Mouse (Mus musculus): ENCODE data around the gene Elf2. TPM values are rescaled to one million over a fixed set of nuclear protein-coding genes. Genes with fewer than 3 reads are reported as not detected.

Gene Elf2
- polyA plus RNA-seq, 1 experiment, result 18.2 TPM

DNA sequence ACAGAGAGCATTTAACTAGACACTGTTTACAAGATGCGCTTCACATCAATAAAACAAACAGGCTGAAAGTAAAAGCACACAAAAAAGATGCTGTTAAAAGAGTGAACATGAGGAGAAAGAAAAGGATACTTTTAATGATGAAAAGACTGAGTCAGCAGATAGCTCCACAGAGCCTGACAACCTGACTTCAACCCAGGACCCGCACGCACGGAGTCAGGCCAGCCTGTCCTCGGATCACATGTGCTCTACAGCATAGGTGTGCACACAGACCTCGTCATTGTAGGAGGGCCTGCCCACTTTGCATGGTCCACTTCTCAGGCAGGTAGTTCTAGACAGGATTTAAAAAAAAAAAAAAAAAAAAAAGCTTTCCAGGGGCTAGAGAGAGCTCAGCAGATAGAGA, 6.5 kb downstream of the Elf2 start:
- Histone ChIP-seq H3K79me2 (ENCODE audit: control insufficient read depth, insufficient read depth) (peaks cover 39% of the 10 kb centered on the region), H3K4me3 (no peak overlapping the region), H3K27me3 (ENCODE audit: control insufficient read depth, insufficient read depth, insufficient read length) (no peaks in the 10 kb centered on the region), H3K4me2 (ENCODE audit: low read depth) (peak overlapping the region; percentile 63), H3K36me3 (ENCODE audit: control insufficient read depth, insufficient read depth) (no peaks in the 10 kb centered on the region), H3ac (ENCODE audit: control insufficient read depth, insufficient read length) (no peak overlapping the region)
- TF ChIP-seq SRF (IDR thresholded peaks at IDR 0.05; ENCODE audit: control insufficient read depth, insufficient read length, low read depth), result no peak
- no peak for TF ChIP-seq MYOG (IDR thresholded peaks at IDR 0.05; ENCODE audit: control insufficient read depth in 1 of 3, insufficient read depth in 1 of 3, insufficient read length in 2 of 3, low read depth in 2 of 3)
- TF ChIP-seq REST (IDR thresholded peaks at IDR 0.05; ENCODE audit: insufficient read depth, insufficient read length), result no peak
- TF ChIP-seq POLR2A (IDR thresholded peaks at IDR 0.05; ENCODE audit: insufficient read length, low read depth), result no peak
- TF ChIP-seq CEBPB (IDR thresholded peaks at IDR 0.05; ENCODE audit: insufficient read depth, poor library complexity, severe bottlenecking), result no peak
- no peak for TF ChIP-seq POLR2AphosphoS2 (IDR thresholded peaks at IDR 0.05; ENCODE audit: insufficient read length, low read depth)
- no peak for TF ChIP-seq MAX (IDR thresholded peaks at IDR 0.05; ENCODE audit: low read depth)
- no peak for TF ChIP-seq MYOD1 (IDR thresholded peaks at IDR 0.05; ENCODE audit: control insufficient read depth in 1 of 3, insufficient read length in 2 of 3, low read depth in 2 of 3)
- TF ChIP-seq USF1 (IDR thresholded peaks at IDR 0.05; ENCODE audit: low read depth), result no peak

- Histone ChIP-seq H3K36me3 (ENCODE audit: control insufficient read depth, insufficient read depth) (no peaks in the 10 kb centered on the region), H3ac (ENCODE audit: control insufficient read depth, insufficient read length) (no peak overlapping the region), H3K79me2 (ENCODE audit: control insufficient read depth, insufficient read depth) (peaks cover 36% of the 10 kb centered on the region), H3K4me2 (ENCODE audit: low read depth) (peak overlapping the region; percentile 63), H3K4me3 (no peak overlapping the region), H3K27me3 (ENCODE audit: control insufficient read depth, insufficient read depth, insufficient read length) (no peaks in the 10 kb centered on the region)
- no peak for TF ChIP-seq CEBPB (IDR thresholded peaks at IDR 0.05; ENCODE audit: insufficient read depth, poor library complexity, severe bottlenecking)
- TF ChIP-seq E2F4 (IDR thresholded peaks at IDR 0.05; ENCODE audit: insufficient read depth), result no peak
- TF ChIP-seq USF1 (IDR thresholded peaks at IDR 0.05; ENCODE audit: low read depth), result peak; percentile 60
- TF ChIP-seq MAX (IDR thresholded peaks at IDR 0.05; ENCODE audit: low read depth), result no peak
- no peak for TF ChIP-seq REST (IDR thresholded peaks at IDR 0.05; ENCODE audit: insufficient read depth, insufficient read length)
- no peak for TF ChIP-seq TCF12 (IDR thresholded peaks at IDR 0.05; ENCODE audit: insufficient read depth, poor library complexity, severe bottlenecking)
- no peak for TF ChIP-seq SRF (IDR thresholded peaks at IDR 0.05; ENCODE audit: control insufficient read depth, insufficient read length, low read depth)
- TF ChIP-seq POLR2AphosphoS2 (IDR thresholded peaks at IDR 0.05; ENCODE audit: insufficient read length, low read depth), result no peak
- no peak for TF ChIP-seq TCF3 (IDR thresholded peaks at IDR 0.05; ENCODE audit: insufficient read length, low read depth)
- TF ChIP-seq MYOG (IDR thresholded peaks at IDR 0.05; ENCODE audit: control insufficient read depth in 1 of 3, insufficient read depth in 1 of 3, insufficient read length in 2 of 3, low read depth in 2 of 3), result peak in 1 of 3 experiments; percentile 71
- no peak for TF ChIP-seq POLR2A (IDR thresholded peaks at IDR 0.05; ENCODE audit: insufficient read length, low read depth)
- peak in 2 of 3 experiments; percentile 30 to 49 for TF ChIP-seq MYOD1 (IDR thresholded peaks at IDR 0.05; ENCODE audit: control insufficient read depth in 1 of 3, insufficient read length in 2 of 3, low read depth in 2 of 3)
Observed at GRCm38 (mm10) chr3:51333234-51333889, 7.1 kb downstream of the Elf2 start.

DNA sequence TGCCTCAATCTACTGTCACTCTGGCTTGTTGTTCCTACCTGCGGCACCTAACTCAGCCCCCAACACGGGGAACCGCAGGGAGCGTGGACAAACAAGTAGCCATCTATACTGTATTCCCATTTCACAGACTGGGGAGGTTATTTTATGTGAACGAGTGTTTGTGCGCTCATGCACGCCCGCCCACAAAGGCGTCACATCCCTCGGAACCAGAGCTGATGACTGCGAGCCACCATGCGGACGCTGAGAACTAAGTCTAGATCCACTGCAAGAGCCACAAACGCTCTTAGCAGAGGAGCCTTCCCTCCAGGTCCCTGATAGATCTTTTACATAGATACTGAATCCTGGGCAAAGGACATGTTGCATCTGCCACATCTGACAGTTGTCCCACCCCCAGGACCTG, 10.4 kb downstream of the Elf2 start:
- Histone ChIP-seq H3K79me2 (ENCODE audit: control insufficient read depth, insufficient read depth) (peaks cover 18% of the 10 kb centered on the region), H3ac (ENCODE audit: control insufficient read depth, insufficient read length) (no peak overlapping the region), H3K4me3 (no peak overlapping the region), H3K4me2 (ENCODE audit: low read depth) (no peak overlapping the region), H3K36me3 (ENCODE audit: control insufficient read depth, insufficient read depth) (no peaks in the 10 kb centered on the region), H3K27me3 (ENCODE audit: control insufficient read depth, insufficient read depth, insufficient read length) (no peaks in the 10 kb centered on the region)
- no peak for TF ChIP-seq MAX (IDR thresholded peaks at IDR 0.05; ENCODE audit: low read depth)
- TF ChIP-seq SRF (IDR thresholded peaks at IDR 0.05; ENCODE audit: control insufficient read depth, insufficient read length, low read depth), result no peak
- TF ChIP-seq E2F4 (IDR thresholded peaks at IDR 0.05; ENCODE audit: insufficient read depth), result no peak
- no peak for TF ChIP-seq CEBPB (IDR thresholded peaks at IDR 0.05; ENCODE audit: insufficient read depth, poor library complexity, severe bottlenecking)
- TF ChIP-seq REST (IDR thresholded peaks at IDR 0.05; ENCODE audit: insufficient read depth, insufficient read length), result no peak
- no peak for TF ChIP-seq POLR2AphosphoS2 (IDR thresholded peaks at IDR 0.05; ENCODE audit: insufficient read length, low read depth)
- no peak for TF ChIP-seq USF1 (IDR thresholded peaks at IDR 0.05; ENCODE audit: low read depth)
- no peak for TF ChIP-seq MYOD1 (IDR thresholded peaks at IDR 0.05; ENCODE audit: control insufficient read depth in 1 of 3, insufficient read length in 2 of 3, low read depth in 2 of 3)
- no peak for TF ChIP-seq MYOG (IDR thresholded peaks at IDR 0.05; ENCODE audit: control insufficient read depth in 1 of 3, insufficient read depth in 1 of 3, insufficient read length in 2 of 3, low read depth in 2 of 3)
- no peak for TF ChIP-seq POLR2A (IDR thresholded peaks at IDR 0.05; ENCODE audit: insufficient read length, low read depth)
- no peak for TF ChIP-seq TCF12 (IDR thresholded peaks at IDR 0.05; ENCODE audit: insufficient read depth, poor library complexity, severe bottlenecking)
- TF ChIP-seq TCF3 (IDR thresholded peaks at IDR 0.05; ENCODE audit: insufficient read length, low read depth), result no peak

GRCm38 (mm10) chr3:51328546-51328945, 11.9 kb downstream of the Elf2 start:
- H3ac ChIP-seq (ENCODE audit: control insufficient read depth, insufficient read length), result no peak overlapping the region
- H3K36me3 ChIP-seq (ENCODE audit: control insufficient read depth, insufficient read depth), result no peaks in the 10 kb centered on the region
- TF ChIP-seq POLR2A (IDR thresholded peaks at IDR 0.05; ENCODE audit: insufficient read length, low read depth) (no peak), MYOG (IDR thresholded peaks at IDR 0.05; ENCODE audit: control insufficient read depth in 1 of 3, insufficient read depth in 1 of 3, insufficient read length in 2 of 3, low read depth in 2 of 3) (no peak), CEBPB (IDR thresholded peaks at IDR 0.05; ENCODE audit: insufficient read depth, poor library complexity, severe bottlenecking) (no peak), SRF (IDR thresholded peaks at IDR 0.05; ENCODE audit: control insufficient read depth, insufficient read length, low read depth) (no peak), POLR2AphosphoS2 (IDR thresholded peaks at IDR 0.05; ENCODE audit: insufficient read length, low read depth) (no peak), MYOD1 (IDR thresholded peaks at IDR 0.05; ENCODE audit: control insufficient read depth in 1 of 3, insufficient read length in 2 of 3, low read depth in 2 of 3) (no peak), REST (IDR thresholded peaks at IDR 0.05; ENCODE audit: insufficient read depth, insufficient read length) (no peak), USF1 (IDR thresholded peaks at IDR 0.05; ENCODE audit: low read depth) (no peak), TCF12 (IDR thresholded peaks at IDR 0.05; ENCODE audit: insufficient read depth, poor library complexity, severe bottlenecking) (no peak), E2F4 (IDR thresholded peaks at IDR 0.05; ENCODE audit: insufficient read depth) (no peak)
- no peaks in the 10 kb centered on the region for H3K27me3 ChIP-seq (ENCODE audit: control insufficient read depth, insufficient read depth, insufficient read length)
- H3K79me2 ChIP-seq (ENCODE audit: control insufficient read depth, insufficient read depth), result peaks cover 17% of the 10 kb centered on the region
- no peak overlapping the region for H3K4me3 ChIP-seq
- H3K4me2 ChIP-seq (ENCODE audit: low read depth), result no peak overlapping the region
